Mouse (Mus musculus): ENCODE results near the gene Cdh12. TPM values are rescaled to one million over a fixed set of nuclear protein-coding genes. Genes with fewer than 3 reads are reported as not detected.

Cdh12 gene
- total RNA-seq, 1 experiment from 2014 or later: not detected

GRCm38 (mm10) chr15:20967463-20967862, 518.4 kb downstream of the Cdh12 start:
- no peak for ATAC-seq (replicated peaks in 1 of 2; ENCODE audit: insufficient read depth in 1 of 2, low FRiP score in 2 of 2, low TSS enrichment in 1 of 2, low read depth in 1 of 2, poor library complexity in 2 of 2, severe bottlenecking in 2 of 2)

- no peak for ATAC-seq (replicated peaks in 1 of 2; ENCODE audit: insufficient read depth in 1 of 2, low FRiP score in 2 of 2, low TSS enrichment in 1 of 2, low read depth in 1 of 2, poor library complexity in 2 of 2, severe bottlenecking in 2 of 2)
Observed at GRCm38 (mm10) chr15:20971041-20971440, 522.0 kb downstream of the Cdh12 start.

- ATAC-seq (replicated peaks in 1 of 2; ENCODE audit: insufficient read depth in 1 of 2, low FRiP score in 2 of 2, low TSS enrichment in 1 of 2, low read depth in 1 of 2, poor library complexity in 2 of 2, severe bottlenecking in 2 of 2): no peak
Observed at GRCm38 (mm10) chr15:21000541-21000940, 551.5 kb downstream of the Cdh12 start.

- no peak for ATAC-seq (replicated peaks in 1 of 2; ENCODE audit: insufficient read depth in 1 of 2, low FRiP score in 2 of 2, low TSS enrichment in 1 of 2, low read depth in 1 of 2, poor library complexity in 2 of 2, severe bottlenecking in 2 of 2)
Observed at GRCm38 (mm10) chr15:21007931-21008330, 558.9 kb downstream of the Cdh12 start.

DNA sequence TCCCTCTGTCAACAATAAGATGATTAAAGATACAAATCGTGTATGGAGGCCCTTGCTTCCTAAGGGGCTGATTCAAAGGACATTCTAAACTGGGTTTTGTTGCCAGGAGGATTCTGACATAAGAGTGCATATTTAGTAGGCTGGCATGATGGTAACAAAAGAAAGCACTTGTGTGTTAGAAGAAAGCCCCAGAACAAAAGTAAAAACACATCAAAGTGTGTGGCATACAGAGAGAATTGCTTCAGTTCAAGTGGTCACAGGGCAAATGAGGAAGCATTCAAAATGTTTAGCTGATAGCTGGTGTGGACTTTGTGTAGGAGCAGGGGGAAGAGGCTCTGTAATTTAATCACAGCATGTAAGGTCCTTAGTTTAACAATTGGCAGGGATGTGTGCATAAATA, 559.4 kb downstream of the Cdh12 start:
- ATAC-seq (replicated peaks in 1 of 2; ENCODE audit: insufficient read depth in 1 of 2, low FRiP score in 2 of 2, low TSS enrichment in 1 of 2, low read depth in 1 of 2, poor library complexity in 2 of 2, severe bottlenecking in 2 of 2): no peak

- ATAC-seq (replicated peaks in 1 of 2; ENCODE audit: insufficient read depth in 1 of 2, low FRiP score in 2 of 2, low TSS enrichment in 1 of 2, low read depth in 1 of 2, poor library complexity in 2 of 2, severe bottlenecking in 2 of 2): no peak
Observed at GRCm38 (mm10) chr15:21008969-21009368, 559.9 kb downstream of the Cdh12 start.

GRCm38 (mm10) chr15:21063683-21064082, 614.6 kb downstream of the Cdh12 start:
- ATAC-seq (replicated peaks in 1 of 2; ENCODE audit: insufficient read depth in 1 of 2, low FRiP score in 2 of 2, low TSS enrichment in 1 of 2, low read depth in 1 of 2, poor library complexity in 2 of 2, severe bottlenecking in 2 of 2): no peak

- ATAC-seq (replicated peaks in 1 of 2; ENCODE audit: insufficient read depth in 1 of 2, low FRiP score in 2 of 2, low TSS enrichment in 1 of 2, low read depth in 1 of 2, poor library complexity in 2 of 2, severe bottlenecking in 2 of 2): no peak
Observed at GRCm38 (mm10) chr15:21069264-21069663, 620.2 kb downstream of the Cdh12 start.

- no peak for ATAC-seq (replicated peaks in 1 of 2; ENCODE audit: insufficient read depth in 1 of 2, low FRiP score in 2 of 2, low TSS enrichment in 1 of 2, low read depth in 1 of 2, poor library complexity in 2 of 2, severe bottlenecking in 2 of 2)
Observed at GRCm38 (mm10) chr15:21092824-21093223, 643.8 kb downstream of the Cdh12 start.

GRCm38 (mm10) chr15:21109009-21109841, 660.2 kb downstream of the Cdh12 start:
- peak; percentile 21 to 42; a peak in 2 of 4 replicates for ATAC-seq (replicated peaks in 1 of 2; ENCODE audit: insufficient read depth in 1 of 2, low FRiP score in 2 of 2, low TSS enrichment in 1 of 2, low read depth in 1 of 2, poor library complexity in 2 of 2, severe bottlenecking in 2 of 2)

GRCm38 (mm10) chr15:21109889-21110500, 660.9 kb downstream of the Cdh12 start:
- ATAC-seq (replicated peaks in 1 of 2; ENCODE audit: insufficient read depth in 1 of 2, low FRiP score in 2 of 2, low TSS enrichment in 1 of 2, low read depth in 1 of 2, poor library complexity in 2 of 2, severe bottlenecking in 2 of 2): no peak

DNA sequence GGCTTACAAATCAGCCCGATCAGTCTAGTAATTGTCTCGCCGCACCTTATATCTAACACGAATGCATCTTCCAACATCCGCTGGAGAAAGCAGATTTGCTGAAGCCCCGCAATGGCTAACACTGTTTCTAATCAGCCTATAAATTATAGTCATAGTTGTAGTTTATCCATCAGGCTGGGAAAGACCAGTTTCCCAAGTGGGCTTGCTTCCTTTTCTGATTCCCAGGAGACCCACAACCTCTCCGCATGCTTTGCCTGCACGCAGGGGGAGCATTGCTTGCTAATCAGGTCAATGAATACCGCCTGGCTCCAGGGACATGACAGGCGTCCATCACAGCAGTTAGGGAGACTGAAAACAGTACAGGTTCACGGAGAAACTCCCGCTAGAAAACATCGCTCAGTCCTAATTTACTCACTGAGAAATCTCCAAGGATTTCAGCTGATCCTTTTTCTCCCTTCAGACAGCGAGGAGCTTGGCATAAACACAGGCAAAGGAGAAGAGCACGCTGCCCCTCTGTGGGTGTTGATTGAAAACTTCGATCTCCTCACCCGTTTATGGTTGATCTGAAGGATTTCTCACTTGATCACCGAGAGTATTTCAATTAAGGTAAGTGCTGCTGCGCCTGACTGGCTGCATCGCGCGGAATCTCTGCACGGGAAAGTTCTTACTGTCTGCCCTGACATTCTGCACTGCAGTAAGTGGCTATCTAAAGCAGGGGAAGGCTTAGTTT, 662.0 kb downstream of the Cdh12 start:
- ATAC-seq (replicated peaks in 1 of 2; ENCODE audit: insufficient read depth in 1 of 2, low FRiP score in 2 of 2, low TSS enrichment in 1 of 2, low read depth in 1 of 2, poor library complexity in 2 of 2, severe bottlenecking in 2 of 2): no peak

DNA sequence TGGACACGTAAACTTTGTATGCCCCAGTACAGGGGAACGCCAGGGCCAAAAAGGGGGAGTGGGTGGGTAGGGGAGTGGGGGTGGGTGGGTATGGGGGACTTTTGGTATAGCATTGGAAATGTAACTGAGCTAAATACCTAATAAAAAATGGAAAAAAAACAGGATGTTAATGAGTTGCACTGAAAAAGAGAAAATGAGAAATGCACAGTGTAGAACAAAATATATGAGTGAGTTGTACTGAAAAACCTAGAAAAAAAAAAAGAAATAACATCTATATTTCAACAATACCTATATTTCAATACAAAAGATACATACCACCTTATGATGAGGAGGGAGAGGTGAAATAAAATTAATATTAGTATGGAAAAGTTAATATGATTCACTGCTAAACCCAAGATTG, 665.7 kb downstream of the Cdh12 start:
- ATAC-seq (replicated peaks in 1 of 2; ENCODE audit: insufficient read depth in 1 of 2, low FRiP score in 2 of 2, low TSS enrichment in 1 of 2, low read depth in 1 of 2, poor library complexity in 2 of 2, severe bottlenecking in 2 of 2): peak; percentile 83 to 89; a peak in 3 of 4 replicates

DNA sequence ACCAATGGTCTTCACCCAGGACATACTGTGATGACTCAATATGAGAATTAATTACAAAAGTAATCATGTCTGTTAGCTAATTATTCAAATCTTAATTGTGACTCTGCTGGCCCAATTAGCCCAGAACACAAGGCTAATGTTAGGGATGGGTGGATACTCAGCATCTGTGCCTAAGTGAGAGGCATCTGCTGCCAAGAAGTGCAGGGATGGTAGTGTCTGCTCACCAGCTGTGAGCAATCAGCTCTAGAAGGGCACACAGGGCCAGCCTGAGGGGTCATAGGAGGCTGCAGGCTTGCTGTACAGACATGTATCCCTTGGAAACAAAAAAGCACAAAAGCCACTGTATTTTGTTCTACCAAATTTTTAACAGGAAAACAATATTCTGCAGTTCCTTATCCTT, 681.6 kb downstream of the Cdh12 start:
- no peak for ATAC-seq (replicated peaks in 1 of 2; ENCODE audit: insufficient read depth in 1 of 2, low FRiP score in 2 of 2, low TSS enrichment in 1 of 2, low read depth in 1 of 2, poor library complexity in 2 of 2, severe bottlenecking in 2 of 2)

- ATAC-seq (replicated peaks in 1 of 2; ENCODE audit: insufficient read depth in 1 of 2, low FRiP score in 2 of 2, low TSS enrichment in 1 of 2, low read depth in 1 of 2, poor library complexity in 2 of 2, severe bottlenecking in 2 of 2): no peak
Observed at GRCm38 (mm10) chr15:21132999-21133398, 683.9 kb downstream of the Cdh12 start.

- no peak for ATAC-seq (replicated peaks in 1 of 2; ENCODE audit: insufficient read depth in 1 of 2, low FRiP score in 2 of 2, low TSS enrichment in 1 of 2, low read depth in 1 of 2, poor library complexity in 2 of 2, severe bottlenecking in 2 of 2)
Observed at GRCm38 (mm10) chr15:21146896-21147295, 697.8 kb downstream of the Cdh12 start.

- no peak for ATAC-seq (replicated peaks in 1 of 2; ENCODE audit: insufficient read depth in 1 of 2, low FRiP score in 2 of 2, low TSS enrichment in 1 of 2, low read depth in 1 of 2, poor library complexity in 2 of 2, severe bottlenecking in 2 of 2)
Observed at GRCm38 (mm10) chr15:21153602-21154001, 704.5 kb downstream of the Cdh12 start.

DNA sequence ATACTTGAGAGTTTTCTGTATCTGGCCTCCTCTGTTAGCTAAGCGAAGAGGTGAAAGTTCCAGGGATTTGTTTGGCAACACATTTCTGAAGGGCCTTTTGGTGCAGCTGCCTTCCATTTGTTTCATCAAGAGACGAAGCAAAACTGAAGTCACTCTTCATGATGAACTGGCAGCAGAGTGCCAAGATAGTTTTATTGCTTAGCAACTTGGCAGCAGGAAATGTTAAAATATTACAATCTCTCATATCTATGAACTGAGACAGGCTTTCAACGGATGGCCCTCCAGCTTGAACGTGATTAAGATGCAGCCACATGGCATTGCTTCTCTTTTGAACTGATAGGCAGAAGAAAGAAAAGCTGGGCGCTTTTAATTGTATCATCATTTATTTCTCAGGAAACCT, 730.7 kb downstream of the Cdh12 start:
- ATAC-seq (replicated peaks in 1 of 2; ENCODE audit: insufficient read depth in 1 of 2, low FRiP score in 2 of 2, low TSS enrichment in 1 of 2, low read depth in 1 of 2, poor library complexity in 2 of 2, severe bottlenecking in 2 of 2): no peak

All from hematopoietic stem cell, adult 5-6 weeks (primary cell).